Mouse (Mus musculus): ENCODE results near the gene Uhrf1.

Uhrf1 gene

GRCm38 (mm10) chr17:56337190-56337589 lies 34.1 kb downstream of the Uhrf1 start:
- H3K27me3 ChIP-seq (ENCODE audit: control insufficient read depth, insufficient read depth, low read length, poor library complexity, severe bottlenecking), result no peaks in the 10 kb centered on the region
- no peaks in the 10 kb centered on the region for H3K36me3 ChIP-seq (ENCODE audit: control insufficient read depth, insufficient read depth, low read length, poor library complexity, severe bottlenecking)
- peak; percentile 69 for DNase-seq (ENCODE audit: low read depth, low spot score)

GRCm38 (mm10) chr17:56337791-56338190 lies 34.7 kb downstream of the Uhrf1 start:
- no peaks in the 10 kb centered on the region for H3K27me3 ChIP-seq (ENCODE audit: control insufficient read depth, insufficient read depth, low read length, poor library complexity, severe bottlenecking)
- H3K36me3 ChIP-seq (ENCODE audit: control insufficient read depth, insufficient read depth, low read length, poor library complexity, severe bottlenecking), result no peaks in the 10 kb centered on the region
- DNase-seq (ENCODE audit: low read depth, low spot score), result peak; percentile 29

- DNase-seq (ENCODE audit: low read depth, low spot score), result peak; percentile 79
- H3K27me3 ChIP-seq (ENCODE audit: control insufficient read depth, insufficient read depth, low read length, poor library complexity, severe bottlenecking), result no peaks in the 10 kb centered on the region
- no peaks in the 10 kb centered on the region for H3K36me3 ChIP-seq (ENCODE audit: control insufficient read depth, insufficient read depth, low read length, poor library complexity, severe bottlenecking)
Measured at GRCm38 (mm10) chr17:56338909-56339308, 35.8 kb downstream of the Uhrf1 start.

GRCm38 (mm10) chr17:56340717-56341116 lies 37.6 kb downstream of the Uhrf1 start:
- H3K36me3 ChIP-seq (ENCODE audit: control insufficient read depth, insufficient read depth, low read length, poor library complexity, severe bottlenecking), result no peaks in the 10 kb centered on the region; the same call in 1 of the 2 replicates
- H3K27me3 ChIP-seq (ENCODE audit: control insufficient read depth, insufficient read depth, low read length, poor library complexity, severe bottlenecking), result no peaks in the 10 kb centered on the region
- no peak for DNase-seq (ENCODE audit: low read depth, low spot score)

- no peaks in the 10 kb centered on the region for H3K27me3 ChIP-seq (ENCODE audit: control insufficient read depth, insufficient read depth, low read length, poor library complexity, severe bottlenecking)
- no peaks in the 10 kb centered on the region; the same call in 1 of the 2 replicates for H3K36me3 ChIP-seq (ENCODE audit: control insufficient read depth, insufficient read depth, low read length, poor library complexity, severe bottlenecking)
- DNase-seq (ENCODE audit: low read depth, low spot score), result no peak
Measured at GRCm38 (mm10) chr17:56343466-56343865, 40.3 kb downstream of the Uhrf1 start.

GRCm38 (mm10) chr17:56345364-56345763 lies 42.2 kb downstream of the Uhrf1 start:
- Histone ChIP-seq H3K27me3 (ENCODE audit: control insufficient read depth, insufficient read depth, low read length, poor library complexity, severe bottlenecking) (no peaks in the 10 kb centered on the region), H3K36me3 (ENCODE audit: control insufficient read depth, insufficient read depth, low read length, poor library complexity, severe bottlenecking) (no peaks in the 10 kb centered on the region; the same call in 1 of the 2 replicates)
- no peak for DNase-seq (ENCODE audit: low read depth, low spot score)

- H3K27me3 ChIP-seq (ENCODE audit: control insufficient read depth, insufficient read depth, low read length, poor library complexity, severe bottlenecking), result no peaks in the 10 kb centered on the region
- DNase-seq (ENCODE audit: low read depth, low spot score), result no peak
- no peaks in the 10 kb centered on the region; the same call in 1 of the 2 replicates for H3K36me3 ChIP-seq (ENCODE audit: control insufficient read depth, insufficient read depth, low read length, poor library complexity, severe bottlenecking)
Measured at GRCm38 (mm10) chr17:56348128-56348527, 45.0 kb downstream of the Uhrf1 start.

- no peaks in the 10 kb centered on the region for H3K27me3 ChIP-seq (ENCODE audit: control insufficient read depth, insufficient read depth, low read length, poor library complexity, severe bottlenecking)
- no peak for DNase-seq (ENCODE audit: low read depth, low spot score)
- H3K36me3 ChIP-seq (ENCODE audit: control insufficient read depth, insufficient read depth, low read length, poor library complexity, severe bottlenecking), result no peaks in the 10 kb centered on the region; the same call in 1 of the 2 replicates
Measured at GRCm38 (mm10) chr17:56348586-56348985, 45.5 kb downstream of the Uhrf1 start.

- Histone ChIP-seq H3K27me3 (ENCODE audit: control insufficient read depth, insufficient read depth, low read length, poor library complexity, severe bottlenecking) (no peaks in the 10 kb centered on the region), H3K36me3 (ENCODE audit: control insufficient read depth, insufficient read depth, low read length, poor library complexity, severe bottlenecking) (no peaks in the 10 kb centered on the region; the same call in 1 of the 2 replicates)
- DNase-seq (ENCODE audit: low read depth, low spot score), result peak; percentile 89
Measured at GRCm38 (mm10) chr17:56350694-56351093, 47.6 kb downstream of the Uhrf1 start.

- DNase-seq (ENCODE audit: low read depth, low spot score), result peak; percentile 87
- no peaks in the 10 kb centered on the region; the same call in 1 of the 2 replicates for H3K36me3 ChIP-seq (ENCODE audit: control insufficient read depth, insufficient read depth, low read length, poor library complexity, severe bottlenecking)
- no peaks in the 10 kb centered on the region for H3K27me3 ChIP-seq (ENCODE audit: control insufficient read depth, insufficient read depth, low read length, poor library complexity, severe bottlenecking)
Measured at GRCm38 (mm10) chr17:56356921-56357885, 54.1 kb downstream of the Uhrf1 start.

- no peaks in the 10 kb centered on the region; the same call in 1 of the 2 replicates for H3K36me3 ChIP-seq (ENCODE audit: control insufficient read depth, insufficient read depth, low read length, poor library complexity, severe bottlenecking)
- DNase-seq (ENCODE audit: low read depth, low spot score), result no peak
- no peaks in the 10 kb centered on the region for H3K27me3 ChIP-seq (ENCODE audit: control insufficient read depth, insufficient read depth, low read length, poor library complexity, severe bottlenecking)
Measured at GRCm38 (mm10) chr17:56359183-56359725, 56.1 kb downstream of the Uhrf1 start.

GRCm38 (mm10) chr17:56359864-56360263 lies 56.7 kb downstream of the Uhrf1 start:
- Histone ChIP-seq H3K27me3 (ENCODE audit: control insufficient read depth, insufficient read depth, low read length, poor library complexity, severe bottlenecking) (no peaks in the 10 kb centered on the region), H3K36me3 (ENCODE audit: control insufficient read depth, insufficient read depth, low read length, poor library complexity, severe bottlenecking) (no peaks in the 10 kb centered on the region; the same call in 1 of the 2 replicates)
- DNase-seq (ENCODE audit: low read depth, low spot score), result no peak

- DNase-seq (ENCODE audit: low read depth, low spot score), result no peak
- no peaks in the 10 kb centered on the region for H3K27me3 ChIP-seq (ENCODE audit: control insufficient read depth, insufficient read depth, low read length, poor library complexity, severe bottlenecking)
- H3K36me3 ChIP-seq (ENCODE audit: control insufficient read depth, insufficient read depth, low read length, poor library complexity, severe bottlenecking), result no peaks in the 10 kb centered on the region; the same call in 1 of the 2 replicates
Measured at GRCm38 (mm10) chr17:56360451-56360850, 57.3 kb downstream of the Uhrf1 start.

GRCm38 (mm10) chr17:56361542-56361941 lies 58.4 kb downstream of the Uhrf1 start:
- no peak for DNase-seq (ENCODE audit: low read depth, low spot score)
- H3K36me3 ChIP-seq (ENCODE audit: control insufficient read depth, insufficient read depth, low read length, poor library complexity, severe bottlenecking), result no peaks in the 10 kb centered on the region; the same call in none of the 2 replicates
- H3K27me3 ChIP-seq (ENCODE audit: control insufficient read depth, insufficient read depth, low read length, poor library complexity, severe bottlenecking), result no peaks in the 10 kb centered on the region

All from splenic B cell, adult 2 months (primary cell).